Mouse (Mus musculus): Measurements from ENCODE around the gene Cx3cr1.
"Not testable (repeated sequence)": the region's sequence is repeated elsewhere in the genome, so short reads cannot be mapped to it uniquely, and the experiment has no call there.

Gene Cx3cr1

GRCm38 (mm10) chr9:120027401-120028151 lies 42.1 kb downstream of the Cx3cr1 start:
- peak; percentile 77 to 80 for DNase-seq (ENCODE audit: low spot score in 2 of 2)

- DNase-seq (ENCODE audit: low spot score in 2 of 2), result no peak
Measured at GRCm38 (mm10) chr9:120024625-120025024, 45.1 kb downstream of the Cx3cr1 start.

- DNase-seq (ENCODE audit: low spot score in 2 of 2), result no peak
Measured at GRCm38 (mm10) chr9:120024171-120024570, 45.5 kb downstream of the Cx3cr1 start.

- no peak for DNase-seq (ENCODE audit: low spot score in 2 of 2)
Measured at GRCm38 (mm10) chr9:120023086-120023811, 46.4 kb downstream of the Cx3cr1 start, which contains the start of gene Xirp1. TSS of gene Xirp1 (minus strand) at chr9:120023598.

- peak in 1 of 2 experiments; percentile 61 for DNase-seq (ENCODE audit: low spot score in 2 of 2)
Measured at GRCm38 (mm10) chr9:120021164-120021563, 48.5 kb downstream of the Cx3cr1 start.

GRCm38 (mm10) chr9:120020285-120020890 lies 49.3 kb downstream of the Cx3cr1 start:
- DNase-seq (ENCODE audit: low spot score in 2 of 2), result peak in 1 of 2 experiments; percentile 77

GRCm38 (mm10) chr9:120016956-120017355 lies 52.7 kb downstream of the Cx3cr1 start:
- DNase-seq (ENCODE audit: low spot score in 2 of 2), result no peak

- no peak for DNase-seq (ENCODE audit: low spot score in 2 of 2)
Measured at GRCm38 (mm10) chr9:120014828-120015227, 54.9 kb downstream of the Cx3cr1 start.

GRCm38 (mm10) chr9:120013251-120013820 lies 56.3 kb downstream of the Cx3cr1 start:
- DNase-seq (ENCODE audit: low spot score in 2 of 2), result no peak

- DNase-seq (ENCODE audit: low spot score in 2 of 2), result no peak
Measured at GRCm38 (mm10) chr9:120012781-120013180, 56.9 kb downstream of the Cx3cr1 start.

GRCm38 (mm10) chr9:120012161-120012560 lies 57.5 kb downstream of the Cx3cr1 start:
- not testable (repeated sequence) for DNase-seq (ENCODE audit: low spot score in 2 of 2)

- DNase-seq (ENCODE audit: low spot score in 2 of 2), result peak; percentile 70 to 84
Measured at GRCm38 (mm10) chr9:120011533-120011932, 58.1 kb downstream of the Cx3cr1 start.

- peak; percentile 96 to 97 for DNase-seq (ENCODE audit: low spot score in 2 of 2)
Measured at GRCm38 (mm10) chr9:120010781-120011511, 58.7 kb downstream of the Cx3cr1 start.

- no peak for DNase-seq (ENCODE audit: low spot score in 2 of 2)
Measured at GRCm38 (mm10) chr9:120009871-120010270, 59.8 kb downstream of the Cx3cr1 start.

GRCm38 (mm10) chr9:120009226-120009841 lies 60.3 kb downstream of the Cx3cr1 start:
- no peak for DNase-seq (ENCODE audit: low spot score in 2 of 2)

- no peak for DNase-seq (ENCODE audit: low spot score in 2 of 2)
Measured at GRCm38 (mm10) chr9:120007833-120008232, 61.8 kb downstream of the Cx3cr1 start.

GRCm38 (mm10) chr9:120005936-120006335 lies 63.7 kb downstream of the Cx3cr1 start:
- no peak for DNase-seq (ENCODE audit: low spot score in 2 of 2)

GRCm38 (mm10) chr9:120002893-120003292 lies 66.8 kb downstream of the Cx3cr1 start:
- no peak for DNase-seq (ENCODE audit: low spot score in 2 of 2)

GRCm38 (mm10) chr9:120001945-120002725 lies 67.5 kb downstream of the Cx3cr1 start:
- DNase-seq (ENCODE audit: low spot score in 2 of 2), result peak; percentile 87 to 94

GRCm38 (mm10) chr9:120000761-120001160 lies 68.9 kb downstream of the Cx3cr1 start:
- DNase-seq (ENCODE audit: low spot score in 2 of 2), result no peak

Data from heart, adult 9 months (tissue).